Mouse (Mus musculus) midbrain, postnatal 0 days (tissue): ENCODE results near the gene Capn10. TPM values are rescaled to one million over a fixed set of nuclear protein-coding genes. Genes with fewer than 3 reads are reported as not detected.

Experiments used
- ATAC-seq: fragments of 200-750 bp; cut with Nextera tagmentation; 2 replicates; pipeline ENCODE4 v1.8.0; 2017; ENCODE audit warnings: moderate number of reproducible peaks, mild to moderate bottlenecking, moderate TSS enrichment, moderate library complexity; ENCODE audit not compliant: low FRiP score
- DNase-seq: peaks from one replicate; pipeline ENCODE4 v3.0.0-alpha.2; 2015; ENCODE audit warnings: low spot score
- H3K27ac ChIP-seq: fragments of 300-500 bp; sonication (generic); 2 replicates; pipeline ENCODE4 v1.5.1; 2014; ENCODE audit warnings: low read depth, mild to moderate bottlenecking, low read length, mixed read lengths
- H3K27me3 ChIP-seq: fragments of 300-500 bp; sonication (generic); 2 replicates; pipeline ENCODE4 v1.6.1; 2014; ENCODE audit warnings: low read length, control low read depth, mixed read lengths; ENCODE audit not compliant: insufficient read depth
- H3K36me3 ChIP-seq: fragments of 300-500 bp; sonication (generic); 2 replicates; pipeline ENCODE4 v1.6.1; 2014; ENCODE audit warnings: low read length, control low read depth, mixed read lengths; ENCODE audit not compliant: insufficient read depth
- H3K4me1 ChIP-seq: fragments of 300-500 bp; sonication (generic); 2 replicates; pipeline ENCODE4 v1.6.1; 2014; ENCODE audit warnings: mild to moderate bottlenecking, control low read depth, antibody characterized with exemption, low read length, mixed read lengths; ENCODE audit not compliant: insufficient read depth
- H3K4me2 ChIP-seq: fragments of 300-500 bp; sonication (generic); 2 replicates; pipeline ENCODE4 v1.6.1; 2014; ENCODE audit warnings: low read depth, mild to moderate bottlenecking, low read length, mixed read lengths; ENCODE audit not compliant: poor library complexity, severe bottlenecking
- H3K4me3 ChIP-seq: fragments of 300-500 bp; sonication (generic); 2 replicates; pipeline ENCODE4 v1.5.1; 2014; ENCODE audit warnings: low read depth, mild to moderate bottlenecking, low read length, moderate library complexity
- H3K9ac ChIP-seq: fragments of 300-500 bp; sonication (generic); replicated peaks from 2 replicates; pipeline ENCODE4 v1.6.1; 2014; ENCODE audit warnings: mild to moderate bottlenecking, low read length, moderate library complexity, mixed read lengths; ENCODE audit not compliant: poor library complexity, severe bottlenecking
- H3K9me3 ChIP-seq: fragments of 300-500 bp; sonication (generic); 2 replicates; pipeline ENCODE4 v1.6.1; 2016; ENCODE audit warnings: low read length, control low read depth
- CTCF ChIP-seq: IDR thresholded peaks from 2 replicates; pipeline ENCODE4 v1.5.1; 2016; ENCODE audit warnings: antibody characterized with exemption, mild to moderate bottlenecking
- WGBS: fragments of 180-500 bp; shearing (Covaris S2); extraction: QIAGEN DNeasy Blood & Tissue Kit; methylation state at CpG from one replicate; pipeline ENCODE4 v1.1.7; 2014; 5-methylcytosine and 5-hydroxymethylcytosine counted together
- polyA plus RNA-seq: library from polyadenylated mRNA; unstranded; fragments of >200 nt; fragmentation: Nextera tagmentation; extraction: Ambion mirVana; gene quantifications from 2 replicates; pipeline ENCODE4 v1.2.1, GENCODE M21; 2015
- total RNA-seq: library from RNA; depleted of rRNA; stranded (reverse); fragments of >200 nt; gene quantifications from 2 replicates; pipeline ENCODE4 v1.2.3, GENCODE M21; 2014; rRNA removed

Capn10 gene
- 84.7 and 101 TPM in 2 replicates for total RNA-seq
- 52.8 and 55.6 TPM in 2 replicates for polyA plus RNA-seq

- peak; percentile 20 for TF ChIP-seq CTCF
- peak within 1 kb of the TSS; percentile 90 for H3K9ac ChIP-seq
- under 1% methylated on average over 45 of the region's 45 CpGs for WGBS
- peak; percentile 99 for DNase-seq
- no peaks in the 10 kb centered on the region for H3K27me3 ChIP-seq
- peak; percentile 99 for ATAC-seq
- peak within 1 kb of the TSS; percentile 96 for H3K27ac ChIP-seq
- no peaks in the 10 kb centered on the region for H3K9me3 ChIP-seq
- H3K4me2 ChIP-seq: peak within 1 kb of the TSS; percentile 82
- peak within 1 kb of the TSS; percentile 86 for H3K4me3 ChIP-seq
- H3K4me1 ChIP-seq: peaks cover 16% of the 10 kb centered on the region
- peaks cover 15% of the 10 kb centered on the region for H3K36me3 ChIP-seq
These were observed at the start of gene Capn10 for GRCm38 (mm10) chr1:92934182-92934827. TSS of gene Capn10 (plus strand) at chr1:92934376.

GRCm38 (mm10) chr1:92888901-92889655 lies 45.1 kb upstream of the Capn10 start:
- H3K4me1 ChIP-seq: no peaks in the 10 kb centered on the region
- DNase-seq: no peak
- no peak overlapping the region for H3K27ac ChIP-seq
- H3K9me3 ChIP-seq: no peaks in the 10 kb centered on the region
- whole genome bisulfite sequencing: 76% methylated on average over 7 of the region's 7 CpGs
- H3K36me3 ChIP-seq: no peaks in the 10 kb centered on the region
- H3K4me3 ChIP-seq: no peak overlapping the region
- ATAC-seq: no peak
- no peak for TF ChIP-seq CTCF
- no peak overlapping the region for H3K9ac ChIP-seq
- H3K4me2 ChIP-seq: no peak overlapping the region
- no peaks in the 10 kb centered on the region for H3K27me3 ChIP-seq

- H3K4me1 ChIP-seq: no peaks in the 10 kb centered on the region
- DNase-seq (no peak), ATAC-seq (no peak)
- H3K9ac ChIP-seq: no peak overlapping the region
- no peak overlapping the region for H3K4me3 ChIP-seq
- no peak for TF ChIP-seq CTCF
- H3K27me3 ChIP-seq: no peaks in the 10 kb centered on the region
- WGBS: 57% methylated on average over 3 of the region's 3 CpGs
- no peak overlapping the region for H3K4me2 ChIP-seq
- H3K27ac ChIP-seq: no peak overlapping the region
- H3K36me3 ChIP-seq: no peaks in the 10 kb centered on the region
- no peaks in the 10 kb centered on the region for H3K9me3 ChIP-seq
These were observed 41.4 kb upstream of the Capn10 start for GRCm38 (mm10) chr1:92892791-92893190.

- DNase-seq (no peak), ATAC-seq (no peak)
- Histone ChIP-seq H3K27ac (no peak overlapping the region), H3K9me3 (no peaks in the 10 kb centered on the region), H3K4me1 (no peaks in the 10 kb centered on the region), H3K9ac (no peak overlapping the region), H3K4me2 (no peak overlapping the region), H3K4me3 (no peak overlapping the region), H3K36me3 (no peaks in the 10 kb centered on the region), H3K27me3 (no peaks in the 10 kb centered on the region)
- WGBS: 72% methylated on average over 3 of the region's 3 CpGs
- no peak for TF ChIP-seq CTCF
These were observed 40.3 kb upstream of the Capn10 start for GRCm38 (mm10) chr1:92893896-92894295.

GRCm38 (mm10) chr1:92895089-92895488 lies 39.1 kb upstream of the Capn10 start:
- 13% methylated on average over 3 of the region's 3 CpGs for WGBS
- H3K27ac ChIP-seq: no peak overlapping the region
- no peaks in the 10 kb centered on the region for H3K36me3 ChIP-seq
- no peaks in the 10 kb centered on the region for H3K4me1 ChIP-seq
- no peaks in the 10 kb centered on the region for H3K9me3 ChIP-seq
- H3K9ac ChIP-seq: no peak overlapping the region
- ATAC-seq (peak; percentile 63; the same call in 1 of the 2 replicates), DNase-seq (peak; percentile 90)
- no peak overlapping the region for H3K4me3 ChIP-seq
- TF ChIP-seq CTCF: peak; percentile 94
- no peak overlapping the region for H3K4me2 ChIP-seq
- H3K27me3 ChIP-seq: no peaks in the 10 kb centered on the region

- no peak for TF ChIP-seq CTCF
- H3K36me3 ChIP-seq: no peaks in the 10 kb centered on the region
- peak within 1 kb of the TSS; percentile 12; the same call in 1 of the 2 replicates for H3K4me3 ChIP-seq
- no peak within 1 kb of the TSS for H3K27ac ChIP-seq
- H3K9ac ChIP-seq: no peak within 1 kb of the TSS
- ATAC-seq (peak; percentile 25; the same call in 1 of the 2 replicates), DNase-seq (peak; percentile 80)
- 1% methylated on average over 15 of the region's 15 CpGs for WGBS
- H3K4me1 ChIP-seq: peaks cover 4% of the 10 kb centered on the region; the same call in 1 of the 2 replicates
- no peaks in the 10 kb centered on the region for H3K27me3 ChIP-seq
- H3K9me3 ChIP-seq: no peaks in the 10 kb centered on the region
- peak within 1 kb of the TSS; percentile 43 for H3K4me2 ChIP-seq
These were observed 31.4 kb upstream of the Capn10 start, which contains the start of gene Ankmy1 for GRCm38 (mm10) chr1:92902786-92903185. TSS of gene Ankmy1 (minus strand) at chr1:92902906.
